Mouse (Mus musculus) midbrain, embryonic 15.5 days (tissue): ENCODE measurements around the gene Gm45837. TPM values are rescaled to one million over a fixed set of nuclear protein-coding genes. Genes with fewer than 3 reads are reported as not detected.

Experiments used
- ATAC-seq: fragments of 200-750 bp; cut with Nextera tagmentation; replicated peaks from 2 replicates; pipeline ENCODE4 v1.8.0; 2017; ENCODE audit warnings: moderate TSS enrichment
- H3K27ac ChIP-seq: fragments of 300-500 bp; sonication (generic); 2 replicates; pipeline ENCODE4 v1.5.1; 2015; ENCODE audit warnings: mild to moderate bottlenecking, inconsistent platforms
- H3K27me3 ChIP-seq: fragments of 300-500 bp; sonication (generic); replicated peaks from 2 replicates; pipeline ENCODE4 v1.6.1; 2015; ENCODE audit warnings: inconsistent platforms
- H3K36me3 ChIP-seq: fragments of 300-500 bp; sonication (generic); replicated peaks from 2 replicates; pipeline ENCODE4 v1.6.1; 2015; ENCODE audit warnings: inconsistent platforms
- H3K4me1 ChIP-seq: fragments of 300-500 bp; sonication (generic); 2 replicates; pipeline ENCODE4 v1.6.1; 2015; ENCODE audit warnings: inconsistent platforms
- H3K4me2 ChIP-seq: fragments of 300-500 bp; sonication (generic); 2 replicates; pipeline ENCODE4 v1.6.1; 2015; ENCODE audit warnings: inconsistent platforms, mild to moderate bottlenecking, moderate library complexity
- H3K4me3 ChIP-seq: fragments of 300-500 bp; sonication (generic); 2 replicates; pipeline ENCODE4 v1.5.1; 2015; ENCODE audit warnings: mild to moderate bottlenecking, inconsistent platforms
- H3K9ac ChIP-seq: fragments of 300-500 bp; sonication (generic); 2 replicates; pipeline ENCODE4 v1.6.1; 2015; ENCODE audit warnings: mild to moderate bottlenecking, inconsistent platforms
- H3K9me3 ChIP-seq: fragments of 300-500 bp; sonication (generic); 2 replicates; pipeline ENCODE4 v1.6.1; 2016; ENCODE audit warnings: inconsistent platforms
- WGBS: fragments of 180-500 bp; shearing (Covaris S2); methylation state at CpG from one replicate; pipeline ENCODE4 v1.1.7; 2015; ENCODE audit warnings: mixed read lengths; 5-methylcytosine and 5-hydroxymethylcytosine counted together
- polyA plus RNA-seq: library from polyadenylated mRNA; unstranded; fragments of >200 nt; fragmentation: Nextera tagmentation; extraction: Ambion mirVana; gene quantifications from 2 replicates; pipeline ENCODE4 v1.2.1, GENCODE M21; 2015

Gm45837 gene
- polyA plus RNA-seq, 1 experiment from 2014 or later, result not detected

DNA sequence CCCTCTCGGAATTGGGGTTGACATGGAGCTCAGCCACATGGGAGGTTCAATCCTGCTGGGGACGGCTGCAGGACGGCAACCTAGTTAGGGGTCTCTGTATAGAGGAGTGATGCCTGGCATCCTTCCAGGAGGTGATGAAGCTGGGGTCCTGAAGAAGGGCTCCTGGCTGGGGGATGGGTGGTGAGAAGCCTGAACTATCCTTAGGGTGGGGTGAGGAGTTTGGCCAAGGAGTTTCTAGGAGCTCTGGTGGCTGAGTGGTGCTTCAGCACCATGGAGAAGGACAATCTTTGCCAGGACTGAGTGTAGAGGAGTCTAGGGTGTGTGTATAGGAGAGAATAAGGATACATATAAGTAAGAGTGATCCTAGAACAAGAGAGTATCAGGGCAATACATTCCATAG, 11.4 kb downstream of the Gm45837 start:
- H3K27ac ChIP-seq, result 0 out of 2 replicates have a peak overlapping the region, but pooled peaks have one; percentile 62
- 7% methylated on average over 3 of the region's 3 CpGs for WGBS
- no peaks in the 10 kb centered on the region for H3K9me3 ChIP-seq
- H3K4me3 ChIP-seq, result peak overlapping the region; percentile 36
- no peaks in the 10 kb centered on the region for H3K36me3 ChIP-seq
- peaks cover 46% of the 10 kb centered on the region for H3K4me1 ChIP-seq
- H3K4me2 ChIP-seq, result peak overlapping the region; percentile 53
- peak overlapping the region; percentile 26; the same call in 1 of the 2 replicates for H3K9ac ChIP-seq
- H3K27me3 ChIP-seq, result peaks cover 7% of the 10 kb centered on the region; the same call in 1 of the 2 replicates
- peak; percentile 18; the same call in 1 of the 2 replicates for ATAC-seq

GRCm38 (mm10) chr7:101422646-101423045, 12.0 kb downstream of the Gm45837 start:
- Histone ChIP-seq H3K27ac (no peak overlapping the region), H3K36me3 (no peaks in the 10 kb centered on the region), H3K4me2 (peak overlapping the region; percentile 53), H3K9me3 (no peaks in the 10 kb centered on the region), H3K9ac (no peak overlapping the region; the same call in 1 of the 2 replicates), H3K4me1 (peaks cover 52% of the 10 kb centered on the region), H3K27me3 (peaks cover 7% of the 10 kb centered on the region; the same call in 1 of the 2 replicates), H3K4me3 (peak overlapping the region; percentile 36; the same call in 1 of the 2 replicates)
- ATAC-seq, result no peak
- WGBS, result 79% methylated on average over 8 of the region's 8 CpGs

GRCm38 (mm10) chr7:101423970-101424369, 13.3 kb downstream of the Gm45837 start:
- WGBS, result 49% methylated on average over 6 of the region's 6 CpGs
- Histone ChIP-seq H3K9me3 (no peaks in the 10 kb centered on the region), H3K9ac (no peak overlapping the region), H3K4me3 (no peak overlapping the region), H3K4me1 (peaks cover 53% of the 10 kb centered on the region), H3K27me3 (peaks cover 1% of the 10 kb centered on the region; the same call in 1 of the 2 replicates), H3K27ac (no peak overlapping the region), H3K4me2 (no peak overlapping the region), H3K36me3 (no peaks in the 10 kb centered on the region)
- ATAC-seq, result no peak

GRCm38 (mm10) chr7:101426692-101427091, 16.0 kb downstream of the Gm45837 start:
- Histone ChIP-seq H3K4me1 (peaks cover 34% of the 10 kb centered on the region), H3K4me2 (peak overlapping the region; percentile 20; the same call in 1 of the 2 replicates), H3K27ac (no peak overlapping the region), H3K9me3 (no peaks in the 10 kb centered on the region), H3K27me3 (no peaks in the 10 kb centered on the region; the same call in 1 of the 2 replicates), H3K4me3 (no peak overlapping the region), H3K36me3 (no peaks in the 10 kb centered on the region), H3K9ac (no peak overlapping the region)
- ATAC-seq, result no peak; the same call in none of the 2 replicates
- 74% methylated on average over 8 of the region's 8 CpGs for WGBS

DNA sequence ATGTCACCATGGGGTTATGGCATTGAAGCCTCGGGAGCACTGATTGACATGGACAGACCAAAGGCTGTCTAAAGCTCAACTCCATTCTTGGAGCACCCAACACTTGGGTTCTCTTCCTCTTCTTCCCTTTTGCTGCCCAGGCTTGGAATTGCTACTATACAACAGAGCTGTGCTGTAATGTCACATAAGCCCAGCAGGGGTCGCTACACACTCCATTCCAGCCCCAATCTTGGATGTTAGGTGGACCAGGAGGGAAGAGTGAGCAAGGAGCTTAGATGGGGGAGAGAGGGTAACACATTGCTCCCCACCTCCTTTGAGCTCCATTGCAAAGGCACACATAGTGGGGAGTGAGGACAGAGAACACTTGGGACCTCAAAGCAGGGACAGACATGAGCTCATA, 17.1 kb downstream of the Gm45837 start:
- peaks cover 24% of the 10 kb centered on the region for H3K4me1 ChIP-seq
- H3K27ac ChIP-seq, result no peak overlapping the region
- H3K4me2 ChIP-seq, result no peak overlapping the region
- H3K9me3 ChIP-seq, result no peaks in the 10 kb centered on the region
- no peak overlapping the region for H3K9ac ChIP-seq
- ATAC-seq, result no peak
- H3K27me3 ChIP-seq, result no peaks in the 10 kb centered on the region
- no peaks in the 10 kb centered on the region for H3K36me3 ChIP-seq
- no peak overlapping the region for H3K4me3 ChIP-seq
- 17% methylated on average over 2 of the region's 2 CpGs for WGBS

GRCm38 (mm10) chr7:101435038-101435437, 24.4 kb downstream of the Gm45837 start:
- no peak overlapping the region for H3K9ac ChIP-seq
- H3K4me1 ChIP-seq, result no peaks in the 10 kb centered on the region
- H3K27ac ChIP-seq, result no peak overlapping the region
- ATAC-seq, result no peak
- H3K9me3 ChIP-seq, result no peaks in the 10 kb centered on the region
- no peaks in the 10 kb centered on the region for H3K36me3 ChIP-seq
- no peak overlapping the region for H3K4me3 ChIP-seq
- WGBS, result 49% methylated on average over 6 of the region's 6 CpGs
- no peak overlapping the region for H3K4me2 ChIP-seq
- no peaks in the 10 kb centered on the region for H3K27me3 ChIP-seq

GRCm38 (mm10) chr7:101437876-101438275, 27.2 kb downstream of the Gm45837 start:
- no peaks in the 10 kb centered on the region for H3K27me3 ChIP-seq
- WGBS, result 4% methylated on average over 1 of the region's 1 CpGs
- H3K4me3 ChIP-seq, result no peak overlapping the region

GRCm38 (mm10) chr7:101443093-101443492, 32.4 kb downstream of the Gm45837 start:
- no peak overlapping the region for H3K4me2 ChIP-seq
- no peaks in the 10 kb centered on the region for H3K9me3 ChIP-seq
- H3K9ac ChIP-seq, result no peak overlapping the region
- H3K27me3 ChIP-seq, result no peaks in the 10 kb centered on the region
- WGBS, result 55% methylated on average over 10 of the region's 10 CpGs
- H3K27ac ChIP-seq, result peak overlapping the region; percentile 32; the same call in 1 of the 2 replicates
- no peak overlapping the region for H3K4me3 ChIP-seq
- peaks cover 7% of the 10 kb centered on the region for H3K4me1 ChIP-seq
- no peaks in the 10 kb centered on the region for H3K36me3 ChIP-seq
- peak; percentile 59 for ATAC-seq

More at GRCm38 (mm10) chr7:101437876-101438275, 27.2 kb downstream of the Gm45837 start:
- Histone ChIP-seq H3K36me3 (no peaks in the 10 kb centered on the region), H3K4me1 (peaks cover 2% of the 10 kb centered on the region; the same call in 1 of the 2 replicates), H3K27ac (no peak overlapping the region), H3K9ac (no peak overlapping the region), H3K4me2 (no peak overlapping the region), H3K9me3 (no peaks in the 10 kb centered on the region)
- no peak for ATAC-seq

DNA sequence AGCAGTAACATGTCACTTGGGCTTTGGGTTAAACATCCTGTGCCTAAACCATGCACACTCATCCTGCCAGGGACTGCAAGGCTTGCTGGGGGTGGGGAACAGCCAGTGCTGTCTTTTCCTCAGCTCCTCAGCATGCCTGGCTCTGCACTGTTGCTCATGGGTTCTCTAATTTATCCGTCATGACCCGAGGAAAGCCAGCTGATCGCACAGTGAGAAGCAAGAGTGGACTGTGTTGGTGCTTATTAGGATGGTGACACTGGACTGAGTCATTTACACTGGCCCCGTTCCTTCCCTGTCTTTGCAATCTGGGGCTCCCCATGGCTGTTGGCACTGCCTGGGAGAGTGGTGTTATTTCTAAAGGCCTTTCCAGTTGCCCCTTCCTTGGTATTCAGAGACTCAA, 33.5 kb downstream of the Gm45837 start:
- Histone ChIP-seq H3K27me3 (no peaks in the 10 kb centered on the region), H3K36me3 (no peaks in the 10 kb centered on the region), H3K4me2 (no peak overlapping the region), H3K4me3 (no peak overlapping the region), H3K4me1 (peaks cover 7% of the 10 kb centered on the region), H3K27ac (no peak overlapping the region), H3K9ac (no peak overlapping the region), H3K9me3 (no peaks in the 10 kb centered on the region)
- ATAC-seq, result no peak
- WGBS, result 70% methylated on average over 4 of the region's 4 CpGs

DNA sequence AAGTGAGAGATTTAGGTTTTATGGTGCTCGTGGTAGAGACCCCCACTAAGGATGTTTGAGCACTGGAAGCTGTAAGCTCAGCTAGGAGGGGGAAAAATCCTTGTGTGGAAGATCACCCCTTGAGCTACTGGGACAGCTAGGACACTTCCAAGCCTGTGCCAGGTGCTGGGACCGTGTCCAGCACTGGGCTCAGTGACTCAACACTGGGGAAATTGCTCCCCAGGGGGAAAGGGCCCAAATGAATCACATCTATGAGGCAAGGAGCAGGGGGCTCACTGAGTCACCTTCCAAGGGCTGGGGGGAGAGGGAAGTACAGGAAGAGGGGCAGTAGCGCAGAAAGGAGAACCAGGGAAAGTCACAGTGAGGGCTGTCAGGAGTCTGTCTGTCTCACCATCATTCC, 39.2 kb downstream of the Gm45837 start:
- peaks cover 6% of the 10 kb centered on the region; the same call in 1 of the 2 replicates for H3K4me1 ChIP-seq
- H3K27me3 ChIP-seq, result peaks cover 16% of the 10 kb centered on the region; the same call in 1 of the 2 replicates
- ATAC-seq, result no peak
- no peak overlapping the region for H3K27ac ChIP-seq
- no peaks in the 10 kb centered on the region for H3K9me3 ChIP-seq
- no peaks in the 10 kb centered on the region for H3K36me3 ChIP-seq
- H3K4me3 ChIP-seq, result no peak overlapping the region
- no peak overlapping the region for H3K4me2 ChIP-seq
- no peak overlapping the region for H3K9ac ChIP-seq
- WGBS, result 42% methylated on average over 3 of the region's 3 CpGs

DNA sequence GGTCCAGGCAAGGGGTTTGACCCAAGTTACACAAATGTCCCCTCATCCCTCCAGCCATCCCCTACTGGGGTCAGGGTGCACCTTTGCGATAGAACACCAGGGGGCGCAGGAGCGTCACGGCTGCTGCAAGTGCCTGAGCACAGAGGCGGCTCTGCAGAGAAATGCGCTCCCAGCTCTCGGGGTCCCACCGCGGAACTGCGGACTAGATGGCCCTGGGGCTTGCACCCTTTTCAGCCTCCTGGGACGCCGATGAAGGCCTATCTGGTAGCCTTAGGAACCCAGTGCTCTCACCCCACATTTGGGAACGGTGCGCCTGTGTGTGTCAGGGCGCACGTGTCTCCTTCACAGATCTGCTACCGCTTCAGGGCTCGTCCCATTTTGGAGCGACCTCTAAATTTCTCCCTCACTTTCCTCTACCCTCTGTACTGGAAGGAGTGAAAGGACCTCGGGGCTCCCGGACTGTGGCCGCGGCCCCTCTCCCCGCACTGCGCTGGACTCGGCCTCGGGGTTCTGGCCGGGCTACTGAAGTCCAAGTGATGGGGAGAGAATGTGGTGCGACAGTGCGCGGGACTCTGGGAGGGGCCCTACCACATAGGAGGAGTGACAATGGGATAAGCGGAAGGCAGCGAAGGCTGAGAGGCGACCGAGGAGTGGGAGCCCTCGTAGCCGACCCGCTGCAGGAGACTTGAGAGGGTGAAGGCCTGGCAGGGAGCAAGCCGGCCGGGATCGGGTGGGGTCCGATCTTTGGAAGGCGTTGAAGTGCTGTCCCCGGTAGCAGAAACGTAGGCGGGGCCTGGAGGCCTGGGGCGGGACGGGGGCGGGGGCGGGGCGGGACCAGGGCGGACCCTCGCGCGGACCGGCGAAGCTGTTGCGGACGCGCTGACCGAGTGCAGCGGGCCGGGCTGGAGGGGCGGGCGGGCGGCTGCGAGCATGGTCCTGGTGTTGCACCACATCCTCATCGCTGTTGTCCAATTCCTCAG, 40.0 kb downstream of the Gm45837 start:
- peak overlapping the region; percentile 52 for H3K4me3 ChIP-seq
- H3K4me2 ChIP-seq, result peak overlapping the region; percentile 88
- no peak overlapping the region for H3K27ac ChIP-seq
- peak; percentile 89 for ATAC-seq
- peaks cover 6% of the 10 kb centered on the region; the same call in 1 of the 2 replicates for H3K4me1 ChIP-seq
- no peaks in the 10 kb centered on the region for H3K9me3 ChIP-seq
- peak overlapping the region; percentile 51 for H3K9ac ChIP-seq
- peaks cover 16% of the 10 kb centered on the region; the same call in 1 of the 2 replicates for H3K27me3 ChIP-seq
- under 1% methylated on average over 61 of the region's 68 CpGs for WGBS
- no peaks in the 10 kb centered on the region for H3K36me3 ChIP-seq

- no peak for ATAC-seq
- Histone ChIP-seq H3K4me1 (peaks cover 6% of the 10 kb centered on the region; the same call in 1 of the 2 replicates), H3K4me3 (no peak overlapping the region; the same call in 1 of the 2 replicates), H3K9ac (no peak overlapping the region), H3K27me3 (peaks cover 16% of the 10 kb centered on the region; the same call in 1 of the 2 replicates), H3K4me2 (peak overlapping the region; percentile 88), H3K27ac (no peak overlapping the region), H3K36me3 (no peaks in the 10 kb centered on the region), H3K9me3 (no peaks in the 10 kb centered on the region)
- WGBS, result 81% methylated on average over 3 of the region's 3 CpGs
These were observed 42.0 kb downstream of the Gm45837 start for GRCm38 (mm10) chr7:101452669-101453068.
